Mouse (Mus musculus) embryonic facial prominence, embryonic 11.5 days (tissue): ENCODE measurements around the gene Ugt1a10. TPM values are rescaled to one million over a fixed set of nuclear protein-coding genes. Genes with fewer than 3 reads are reported as not detected.
"Not testable (repeated sequence)": the region's sequence is repeated elsewhere in the genome, so short reads cannot be mapped to it uniquely, and the experiment has no call there.

Experiments used
- ATAC-seq: fragments of 200-750 bp; cut with Nextera tagmentation; replicated peaks from 2 replicates; pipeline ENCODE4 v1.8.0; 2017; ENCODE audit warnings: low read depth; ENCODE audit not compliant: insufficient number of reproducible peaks, low FRiP score, low TSS enrichment
- DNase-seq: peaks from one replicate; pipeline ENCODE4 v3.0.0-alpha.2; 2015; ENCODE audit warnings: low spot score
- H3K27ac ChIP-seq: fragments of 300-500 bp; sonication (generic); replicated peaks from 2 replicates; pipeline ENCODE4 v1.5.1; 2014; ENCODE audit warnings: mild to moderate bottlenecking, low read depth, low read length, control low read depth
- H3K27me3 ChIP-seq: fragments of 300-500 bp; sonication (generic); 2 replicates; pipeline ENCODE4 v1.6.1; 2014; ENCODE audit warnings: mild to moderate bottlenecking, low read length, moderate library complexity, mixed read lengths; ENCODE audit not compliant: control insufficient read depth, insufficient read depth
- H3K36me3 ChIP-seq: fragments of 300-500 bp; sonication (generic); replicated peaks from 2 replicates; pipeline ENCODE4 v1.6.1; 2014; ENCODE audit warnings: low read depth, mild to moderate bottlenecking, low read length, moderate library complexity, mixed read lengths; ENCODE audit not compliant: control insufficient read depth, insufficient read depth
- H3K4me1 ChIP-seq: fragments of 300-500 bp; sonication (generic); 2 replicates; pipeline ENCODE4 v1.6.1; 2014; ENCODE audit warnings: low read length, mixed read lengths; ENCODE audit not compliant: control insufficient read depth, insufficient read depth
- H3K4me2 ChIP-seq: fragments of 300-500 bp; sonication (generic); 2 replicates; pipeline ENCODE4 v1.6.1; 2014; ENCODE audit warnings: low read depth, mild to moderate bottlenecking, control low read depth, low read length, moderate library complexity
- H3K4me3 ChIP-seq: fragments of 300-500 bp; sonication (generic); 2 replicates; pipeline ENCODE4 v1.5.1; 2014; ENCODE audit warnings: low read depth, low read length, control low read depth
- H3K9ac ChIP-seq: fragments of 300-500 bp; sonication (generic); replicated peaks from 2 replicates; pipeline ENCODE4 v1.6.1; 2014; ENCODE audit warnings: mild to moderate bottlenecking, control low read depth, low read length
- H3K9me3 ChIP-seq: fragments of 300-500 bp; sonication (generic); replicated peaks from 2 replicates; pipeline ENCODE4 v1.6.1; 2016; ENCODE audit warnings: mild to moderate bottlenecking, low read length, inconsistent platforms, mixed read lengths; ENCODE audit not compliant: control insufficient read depth
- whole genome bisulfite sequencing: fragments of 180-500 bp; shearing (Covaris S2); extraction: QIAGEN DNeasy Blood & Tissue Kit; methylation state at CpG from one replicate; pipeline ENCODE4 v1.1.7; 2014; 5-methylcytosine and 5-hydroxymethylcytosine counted together
- polyA plus RNA-seq: library from polyadenylated mRNA; unstranded; fragments of >200 nt; fragmentation: Nextera tagmentation; extraction: Ambion mirVana; gene quantifications from 2 replicates; pipeline ENCODE4 v1.2.1, GENCODE M21; 2014

Gene Ugt1a10
- polyA plus RNA-seq, 1 experiment from 2014 or later, result not detected

GRCm38 (mm10) chr1:88158430-88158829 is 103.2 kb downstream of the Ugt1a10 start:
- H3K4me3 ChIP-seq, result no peak overlapping the region
- H3K4me2 ChIP-seq, result no peak overlapping the region
- no peaks in the 10 kb centered on the region for H3K27me3 ChIP-seq
- ATAC-seq (no peak), DNase-seq (no peak)
- no peaks in the 10 kb centered on the region for H3K36me3 ChIP-seq
- H3K4me1 ChIP-seq, result no peaks in the 10 kb centered on the region
- no peaks in the 10 kb centered on the region for H3K9me3 ChIP-seq
- no peak overlapping the region for H3K9ac ChIP-seq
- 86% methylated on average over 2 of the region's 2 CpGs for WGBS
- H3K27ac ChIP-seq, result no peak overlapping the region

DNA sequence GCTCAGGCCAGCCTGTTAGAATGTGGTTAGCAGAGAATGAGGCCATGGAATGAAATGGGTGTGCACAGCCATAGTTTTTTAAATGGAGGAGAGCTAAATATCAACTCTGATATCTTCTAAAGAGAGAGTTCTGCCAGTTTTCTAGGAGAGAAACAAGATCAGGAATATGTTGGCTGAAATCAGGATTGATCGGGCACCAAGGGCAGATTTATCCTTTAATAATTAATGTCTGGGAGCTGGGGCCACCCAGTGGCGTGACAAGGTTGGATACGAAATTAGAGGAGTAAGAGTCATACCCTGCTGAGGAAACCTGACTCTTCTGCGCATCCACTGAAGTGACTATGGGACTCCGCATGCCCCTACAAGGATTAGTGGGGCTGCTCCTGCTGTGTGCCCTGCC is 110.5 kb downstream of the Ugt1a10 start, which contains the start of gene Ugt1a5:
Ugt1a5 (plus strand) TSS at position 302 of the 400 bp plus-strand sequence.
- DNase-seq (no peak), ATAC-seq (no peak)
- WGBS, result 73% methylated on average over 5 of the region's 5 CpGs
- no peak within 1 kb of the TSS for H3K4me2 ChIP-seq
- no peaks in the 10 kb centered on the region for H3K4me1 ChIP-seq
- no peaks in the 10 kb centered on the region for H3K36me3 ChIP-seq
- no peak within 1 kb of the TSS for H3K9ac ChIP-seq
- H3K9me3 ChIP-seq, result no peaks in the 10 kb centered on the region
- no peak within 1 kb of the TSS for H3K4me3 ChIP-seq
- no peak within 1 kb of the TSS for H3K27ac ChIP-seq
- no peaks in the 10 kb centered on the region for H3K27me3 ChIP-seq

- H3K4me1 ChIP-seq, H3K9ac ChIP-seq, H3K4me3 ChIP-seq, H3K4me2 ChIP-seq, H3K9me3 ChIP-seq, H3K27ac ChIP-seq, DNase-seq, ATAC-seq, H3K36me3 ChIP-seq, H3K27me3 ChIP-seq: not testable (repeated sequence)
- WGBS, result 89% methylated on average over 5 of the region's 7 CpGs
These were observed 117.0 kb downstream of the Ugt1a10 start for GRCm38 (mm10) chr1:88172190-88172589.

- Histone ChIP-seq H3K36me3 (no peaks in the 10 kb centered on the region), H3K4me3 (no peak overlapping the region), H3K27ac (no peak overlapping the region), H3K9ac (no peak overlapping the region), H3K4me2 (no peak overlapping the region), H3K9me3 (no peaks in the 10 kb centered on the region), H3K27me3 (no peaks in the 10 kb centered on the region), H3K4me1 (no peaks in the 10 kb centered on the region)
- DNase-seq, result no peak
- ATAC-seq, result no peak
- 69% methylated on average over 1 of the region's 1 CpGs for WGBS
These were observed 124.5 kb downstream of the Ugt1a10 start for GRCm38 (mm10) chr1:88179657-88180056.

DNA sequence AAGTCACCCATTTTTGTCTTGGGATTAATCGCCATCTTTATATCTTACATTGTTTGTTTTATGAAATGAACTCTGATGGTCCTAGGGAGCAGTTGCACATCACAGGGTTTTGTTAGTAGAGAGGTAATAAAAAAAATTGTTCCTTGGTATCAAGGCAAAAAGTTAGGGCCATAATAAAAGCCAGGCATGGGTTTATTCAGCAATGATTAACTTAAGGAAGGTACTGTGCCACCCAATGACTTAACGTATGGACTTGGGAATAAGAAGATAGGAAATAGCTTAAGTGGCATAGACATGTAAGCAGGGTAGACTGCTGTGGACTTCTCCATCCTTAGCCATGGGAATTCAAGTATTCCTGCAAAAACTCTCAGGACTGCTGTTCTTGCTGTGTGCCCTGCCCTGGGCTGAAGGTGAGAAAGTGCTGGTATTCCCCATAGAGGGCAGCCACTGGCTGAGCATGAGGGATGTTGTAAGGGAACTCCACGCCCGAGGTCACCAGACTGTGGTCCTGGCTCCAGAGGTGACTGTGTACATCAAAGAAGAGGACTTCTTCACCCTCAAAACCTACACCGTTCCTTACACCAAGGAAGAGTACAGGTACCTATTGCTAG is 131.2 kb downstream of the Ugt1a10 start:
- Histone ChIP-seq H3K9me3 (no peaks in the 10 kb centered on the region), H3K9ac (no peak overlapping the region), H3K4me2 (no peak overlapping the region), H3K27ac (no peak overlapping the region), H3K36me3 (no peaks in the 10 kb centered on the region), H3K4me3 (no peak overlapping the region), H3K27me3 (no peaks in the 10 kb centered on the region), H3K4me1 (no peaks in the 10 kb centered on the region)
- no peak for DNase-seq
- no peak for ATAC-seq
- 89% methylated on average over 5 of the region's 5 CpGs for WGBS

DNA sequence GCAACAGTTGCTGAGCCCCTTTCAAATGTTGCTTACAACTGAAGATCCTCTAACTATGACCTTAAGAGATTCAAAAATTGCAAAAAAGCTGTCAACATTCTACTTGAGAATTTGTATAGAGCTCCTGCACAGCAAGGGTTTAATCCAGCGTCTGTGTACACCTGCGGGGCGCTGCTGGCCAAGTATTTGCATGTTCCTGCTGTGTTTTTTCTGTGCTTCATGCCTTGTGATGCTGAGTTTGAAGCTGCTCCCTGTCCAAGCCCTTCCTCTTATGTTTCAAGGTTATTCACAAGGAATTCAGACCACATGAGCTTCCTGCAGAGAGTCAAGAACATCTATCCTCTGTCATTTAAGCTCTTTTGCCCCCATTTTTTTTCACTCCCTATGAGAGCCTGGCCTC is 136.9 kb downstream of the Ugt1a10 start:
- ATAC-seq (no peak), DNase-seq (no peak)
- no peaks in the 10 kb centered on the region for H3K36me3 ChIP-seq
- no peak overlapping the region for H3K4me2 ChIP-seq
- no peaks in the 10 kb centered on the region for H3K4me1 ChIP-seq
- H3K9ac ChIP-seq, result no peak overlapping the region
- H3K27ac ChIP-seq, result no peak overlapping the region
- H3K9me3 ChIP-seq, result no peaks in the 10 kb centered on the region
- WGBS, result 62% methylated on average over 3 of the region's 3 CpGs
- H3K4me3 ChIP-seq, result no peak overlapping the region
- no peaks in the 10 kb centered on the region for H3K27me3 ChIP-seq

DNA sequence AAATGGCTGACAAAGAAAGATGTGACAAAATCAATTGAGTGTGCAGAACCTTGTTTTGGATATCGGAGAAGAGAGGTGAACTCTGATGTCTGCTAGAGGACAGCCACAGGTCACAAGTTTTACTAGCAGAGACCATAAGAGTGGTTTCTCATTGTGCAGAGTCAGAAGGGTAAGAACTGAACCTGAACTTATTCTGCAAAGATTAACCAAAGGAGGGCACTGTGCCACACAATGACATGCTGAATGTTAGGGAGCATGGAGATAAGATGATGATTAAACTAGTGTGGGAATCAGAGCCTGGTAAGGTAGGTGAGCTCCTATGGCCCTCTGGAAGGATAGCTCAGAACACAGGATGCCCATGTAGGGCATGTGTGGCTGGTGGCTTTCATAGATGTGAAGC is 140.5 kb downstream of the Ugt1a10 start:
- WGBS, result 90% methylated on average over 1 of the region's 1 CpGs

DNA sequence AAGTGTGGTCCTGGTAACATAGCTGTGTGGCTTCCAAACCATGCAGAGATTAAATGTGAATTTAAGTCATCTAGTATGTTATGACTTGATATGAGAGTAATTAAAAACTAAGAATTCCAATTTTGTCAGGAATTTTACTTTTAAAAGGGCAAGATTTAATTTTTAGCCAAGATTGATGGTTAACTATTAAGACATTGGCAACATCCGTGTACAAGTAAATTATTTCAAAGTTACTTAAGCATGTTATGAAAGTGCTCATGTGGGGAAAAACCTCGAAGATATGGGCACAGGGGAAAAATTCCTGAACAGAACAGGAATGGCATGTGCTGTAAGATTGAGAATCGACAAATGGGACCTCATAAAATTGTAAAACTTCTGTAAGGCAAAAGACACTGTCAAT is 142.3 kb downstream of the Ugt1a10 start:
- no peaks in the 10 kb centered on the region for H3K36me3 ChIP-seq
- no peak overlapping the region for H3K4me3 ChIP-seq
- no peaks in the 10 kb centered on the region for H3K27me3 ChIP-seq
- ATAC-seq (no peak), DNase-seq (no peak)
- 71% methylated on average over 3 of the region's 3 CpGs for WGBS
- no peaks in the 10 kb centered on the region for H3K9me3 ChIP-seq
- no peak overlapping the region for H3K4me2 ChIP-seq
- no peaks in the 10 kb centered on the region for H3K4me1 ChIP-seq
- no peak overlapping the region for H3K27ac ChIP-seq
- no peak overlapping the region for H3K9ac ChIP-seq

More for the DNA sequence above, 140.5 kb downstream of the Ugt1a10 start:
- Histone ChIP-seq H3K36me3 (no peaks in the 10 kb centered on the region), H3K27ac (no peak overlapping the region), H3K4me1 (no peaks in the 10 kb centered on the region), H3K4me3 (no peak overlapping the region), H3K9me3 (no peaks in the 10 kb centered on the region), H3K9ac (no peak overlapping the region), H3K27me3 (no peaks in the 10 kb centered on the region), H3K4me2 (no peak overlapping the region)
- DNase-seq (no peak), ATAC-seq (no peak)
